Mouse (Mus musculus): ENCODE results near the gene Adrm1. TPM values are rescaled to one million over a fixed set of nuclear protein-coding genes. Genes with fewer than 3 reads are reported as not detected.
A peak's percentile ranks its signal among the peaks of the same experiment; 100 is the strongest.

The Adrm1 gene
- polyA plus RNA-seq, 1 experiment from 2014 or later, result 277 TPM

- H3K36me3 ChIP-seq, result peaks cover 17% of the 10 kb centered on the region
- WGBS, result 71% methylated on average over 12 of the region's 12 CpGs
Observed at GRCm38 (mm10) chr2:180196610-180197322, 25.5 kb downstream of the Adrm1 start.

DNA sequence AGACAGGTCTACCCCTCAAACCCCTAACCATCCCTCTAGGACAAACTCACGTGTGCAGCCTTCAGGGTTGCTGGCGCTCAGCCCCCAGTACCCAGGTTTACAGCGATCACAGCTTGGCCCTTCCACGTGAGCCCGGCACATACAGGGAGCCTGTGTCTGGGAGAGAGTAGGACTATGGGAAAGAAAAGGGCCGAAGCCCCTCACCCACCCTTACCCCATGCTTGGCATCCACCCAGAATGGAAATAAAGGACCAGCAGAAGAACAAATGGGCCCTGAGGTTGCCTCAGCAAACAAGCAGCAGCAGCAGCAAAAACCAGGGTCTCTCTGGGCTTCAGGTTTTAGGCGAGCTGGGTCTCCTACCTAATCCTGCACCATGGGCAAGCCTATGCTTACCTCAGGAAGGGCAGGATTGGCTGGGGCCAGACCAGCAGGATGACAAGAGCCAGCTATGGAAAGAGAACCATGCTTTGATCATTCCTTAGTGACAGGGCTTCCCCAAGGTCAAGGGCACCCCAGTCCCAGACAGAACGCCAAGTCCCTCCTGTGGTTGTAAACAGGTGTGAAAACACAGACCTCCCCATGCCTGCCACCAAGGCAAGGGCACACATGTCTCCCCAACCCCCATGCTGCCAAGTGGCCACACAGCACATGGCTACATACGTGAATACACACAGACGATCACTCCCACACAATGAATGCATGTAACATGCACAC is 26.2 kb downstream of the Adrm1 start:
- H3K27ac ChIP-seq (replicated peaks), result no peak overlapping the region
- H3K4me1 ChIP-seq, result peaks cover 26% of the 10 kb centered on the region
- no peak overlapping the region for H3K4me3 ChIP-seq
- no peaks in the 10 kb centered on the region for H3K9me3 ChIP-seq (replicated peaks)
- no peaks in the 10 kb centered on the region for H3K27me3 ChIP-seq (ENCODE audit: low read depth, poor library complexity, severe bottlenecking)
- 93% methylated on average over 10 of the region's 10 CpGs for WGBS
- no peak for DNase-seq (ENCODE audit: low spot score)
- H3K36me3 ChIP-seq, result peaks cover 17% of the 10 kb centered on the region

More at GRCm38 (mm10) chr2:180196610-180197322, 25.5 kb downstream of the Adrm1 start:
- H3K4me3 ChIP-seq, result no peak overlapping the region
- DNase-seq (ENCODE audit: low spot score), result no peak
- H3K4me1 ChIP-seq, result peaks cover 22% of the 10 kb centered on the region
- H3K9me3 ChIP-seq (replicated peaks), result no peaks in the 10 kb centered on the region
- no peak overlapping the region for H3K27ac ChIP-seq (replicated peaks)
- H3K27me3 ChIP-seq (ENCODE audit: low read depth, poor library complexity, severe bottlenecking), result no peaks in the 10 kb centered on the region

DNA sequence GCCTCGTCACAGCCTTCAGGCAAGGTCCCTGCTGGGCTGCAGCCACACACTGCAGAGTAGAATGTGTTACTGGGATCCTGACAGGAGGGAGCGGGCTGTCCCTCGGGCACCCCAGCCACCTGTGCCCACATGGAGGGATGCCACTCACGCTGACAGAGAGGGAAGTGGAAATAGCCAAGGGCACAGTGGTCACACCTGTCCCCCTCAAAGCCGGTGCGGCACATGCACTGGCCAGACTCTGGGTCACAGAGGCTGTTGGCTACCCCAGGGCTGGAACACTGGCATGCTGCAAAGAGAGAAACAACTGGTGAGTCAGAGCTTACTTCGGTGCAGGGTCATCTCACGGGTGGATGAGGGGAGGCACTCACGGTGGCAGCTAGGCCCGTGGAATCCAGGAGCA is 27.5 kb downstream of the Adrm1 start:
- peaks cover 13% of the 10 kb centered on the region; the same call in 1 of the 2 replicates for H3K36me3 ChIP-seq
- DNase-seq (ENCODE audit: low spot score), result no peak
- no peaks in the 10 kb centered on the region for H3K27me3 ChIP-seq (ENCODE audit: low read depth, poor library complexity, severe bottlenecking)
- peaks cover 26% of the 10 kb centered on the region for H3K4me1 ChIP-seq
- no peaks in the 10 kb centered on the region for H3K9me3 ChIP-seq (replicated peaks)
- no peak overlapping the region for H3K27ac ChIP-seq (replicated peaks)
- H3K4me3 ChIP-seq, result no peak overlapping the region
- WGBS, result 93% methylated on average over 10 of the region's 10 CpGs

GRCm38 (mm10) chr2:180200681-180201080 is 29.4 kb downstream of the Adrm1 start:
- DNase-seq (ENCODE audit: low spot score), result no peak

DNA sequence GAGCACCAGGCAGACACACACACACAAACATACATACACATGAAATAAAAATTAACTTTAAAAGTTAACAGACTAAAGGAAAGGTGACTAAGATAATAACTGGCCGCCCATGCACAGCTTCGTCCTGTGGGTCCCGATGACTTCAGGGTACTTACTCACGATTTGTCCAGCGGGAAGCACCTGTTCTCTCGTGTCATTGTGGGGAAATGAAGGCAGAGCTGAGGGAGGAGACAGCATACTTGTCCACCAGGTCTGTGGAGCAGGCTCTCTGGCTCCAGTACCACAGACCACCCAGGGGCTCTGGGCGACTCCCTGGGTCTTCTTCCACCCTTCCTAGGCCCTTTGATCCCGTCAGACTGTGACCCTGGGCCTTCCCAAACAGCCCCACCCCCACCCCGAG is 30.0 kb downstream of the Adrm1 start:
- Histone ChIP-seq H3K27ac (replicated peaks) (peak overlapping the region; percentile 67), H3K4me3 (no peak overlapping the region), H3K9me3 (replicated peaks) (no peaks in the 10 kb centered on the region), H3K4me1 (peaks cover 26% of the 10 kb centered on the region), H3K36me3 (peaks cover 8% of the 10 kb centered on the region; the same call in 1 of the 2 replicates), H3K27me3 (ENCODE audit: low read depth, poor library complexity, severe bottlenecking) (no peaks in the 10 kb centered on the region)
- DNase-seq (ENCODE audit: low spot score), result no peak
- WGBS, result 85% methylated on average over 9 of the region's 9 CpGs

More at GRCm38 (mm10) chr2:180200681-180201080, 29.4 kb downstream of the Adrm1 start:
- H3K36me3 ChIP-seq, result peaks cover 13% of the 10 kb centered on the region; the same call in 1 of the 2 replicates
- 79% methylated on average over 11 of the region's 11 CpGs for WGBS
- H3K4me1 ChIP-seq, result peaks cover 24% of the 10 kb centered on the region
- H3K4me3 ChIP-seq, result no peak overlapping the region
- no peaks in the 10 kb centered on the region for H3K9me3 ChIP-seq (replicated peaks)
- H3K27me3 ChIP-seq (ENCODE audit: low read depth, poor library complexity, severe bottlenecking), result no peaks in the 10 kb centered on the region
- H3K27ac ChIP-seq (replicated peaks), result peak overlapping the region; percentile 67

DNA sequence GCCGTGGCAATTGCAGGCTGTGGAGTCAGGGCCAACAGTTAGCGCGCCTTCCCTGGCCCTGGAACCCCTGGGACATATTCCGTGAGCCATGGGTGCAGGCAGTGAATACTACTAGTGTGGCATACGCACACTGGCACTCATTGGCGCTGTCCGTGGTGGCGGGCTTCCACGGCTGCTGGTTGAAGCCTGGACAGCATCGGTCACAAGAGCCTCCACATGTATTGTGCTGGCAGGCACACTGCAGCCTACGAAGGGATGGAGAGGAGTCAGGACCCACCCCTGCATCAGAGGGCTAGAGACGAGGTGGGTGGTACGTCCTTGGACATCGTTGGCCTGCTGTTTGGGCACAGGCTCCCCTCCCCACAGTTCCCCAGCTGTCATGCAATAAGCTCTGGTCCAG is 31.0 kb downstream of the Adrm1 start:
- no peak for DNase-seq (ENCODE audit: low spot score)
- Histone ChIP-seq H3K27ac (replicated peaks) (peak overlapping the region; percentile 67; the same call in 1 of the 2 replicates), H3K9me3 (replicated peaks) (no peaks in the 10 kb centered on the region), H3K4me1 (peaks cover 26% of the 10 kb centered on the region), H3K36me3 (peaks cover 11% of the 10 kb centered on the region; the same call in 1 of the 2 replicates), H3K27me3 (ENCODE audit: low read depth, poor library complexity, severe bottlenecking) (no peaks in the 10 kb centered on the region), H3K4me3 (no peak overlapping the region)
- WGBS, result 92% methylated on average over 14 of the region's 14 CpGs

DNA sequence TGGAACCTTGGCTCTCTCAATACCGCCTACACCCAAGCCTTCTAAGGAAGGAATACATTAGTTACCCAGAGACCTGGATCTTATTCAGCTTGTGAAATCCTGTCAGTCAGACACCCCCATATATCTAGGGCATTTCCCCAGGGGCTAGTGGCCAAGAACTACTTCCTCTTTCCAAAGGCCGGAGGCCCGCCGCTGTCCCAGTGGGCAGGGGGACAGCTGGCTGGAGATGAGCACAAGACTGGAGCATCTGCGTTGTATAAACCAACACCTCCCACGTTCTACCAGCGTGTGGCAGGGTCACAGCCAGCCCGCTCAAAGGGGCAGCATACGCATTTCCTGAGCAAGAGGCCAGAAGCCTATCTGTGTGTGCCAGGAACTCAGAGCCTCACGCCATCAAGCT is 31.5 kb downstream of the Adrm1 start:
- H3K27ac ChIP-seq (replicated peaks), result no peak overlapping the region
- peaks cover 11% of the 10 kb centered on the region; the same call in 1 of the 2 replicates for H3K36me3 ChIP-seq
- no peaks in the 10 kb centered on the region for H3K27me3 ChIP-seq (ENCODE audit: low read depth, poor library complexity, severe bottlenecking)
- H3K9me3 ChIP-seq (replicated peaks), result no peaks in the 10 kb centered on the region
- H3K4me1 ChIP-seq, result peaks cover 26% of the 10 kb centered on the region
- DNase-seq (ENCODE audit: low spot score), result no peak
- 82% methylated on average over 10 of the region's 10 CpGs for WGBS
- no peak overlapping the region for H3K4me3 ChIP-seq

DNA sequence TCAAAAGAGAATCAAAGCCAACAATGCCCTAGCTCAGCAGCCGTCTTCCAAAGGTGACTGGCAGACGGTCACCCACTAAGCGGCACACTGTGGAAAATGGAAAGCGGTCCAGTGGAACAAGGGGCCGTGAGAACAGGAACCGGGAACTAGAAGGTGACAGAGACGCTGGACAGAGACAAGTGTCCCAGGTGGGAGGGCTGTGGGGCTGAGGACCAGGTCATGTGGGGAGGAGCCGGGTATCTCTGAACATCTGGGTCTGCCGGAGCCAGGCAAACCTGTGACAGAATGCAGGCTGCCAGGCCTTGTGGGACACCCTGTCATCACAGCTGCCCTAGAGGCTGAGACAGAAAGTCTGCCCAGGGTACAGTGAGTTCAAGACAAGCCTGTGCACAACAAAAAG is 33.2 kb downstream of the Adrm1 start:
- H3K27me3 ChIP-seq (ENCODE audit: low read depth, poor library complexity, severe bottlenecking), result no peaks in the 10 kb centered on the region
- H3K9me3 ChIP-seq (replicated peaks), result no peaks in the 10 kb centered on the region
- H3K27ac ChIP-seq (replicated peaks), result no peak overlapping the region; the same call in 1 of the 2 replicates
- H3K4me3 ChIP-seq, result no peak overlapping the region
- DNase-seq (ENCODE audit: low spot score), result no peak
- H3K4me1 ChIP-seq, result peaks cover 26% of the 10 kb centered on the region
- H3K36me3 ChIP-seq, result peaks cover 7% of the 10 kb centered on the region; the same call in 1 of the 2 replicates
- 90% methylated on average over 9 of the region's 9 CpGs for WGBS

GRCm38 (mm10) chr2:180205083-180205955 is 34.0 kb downstream of the Adrm1 start:
- no peaks in the 10 kb centered on the region for H3K9me3 ChIP-seq (replicated peaks)
- H3K36me3 ChIP-seq, result peaks cover 7% of the 10 kb centered on the region; the same call in 1 of the 2 replicates
- peaks cover 23% of the 10 kb centered on the region for H3K4me1 ChIP-seq
- H3K4me3 ChIP-seq, result no peak overlapping the region
- 93% methylated on average over 12 of the region's 12 CpGs for WGBS
- no peaks in the 10 kb centered on the region for H3K27me3 ChIP-seq (ENCODE audit: low read depth, poor library complexity, severe bottlenecking)
- peak overlapping the region; percentile 61; the same call in 1 of the 2 replicates for H3K27ac ChIP-seq (replicated peaks)
- DNase-seq (ENCODE audit: low spot score), result no peak

DNA sequence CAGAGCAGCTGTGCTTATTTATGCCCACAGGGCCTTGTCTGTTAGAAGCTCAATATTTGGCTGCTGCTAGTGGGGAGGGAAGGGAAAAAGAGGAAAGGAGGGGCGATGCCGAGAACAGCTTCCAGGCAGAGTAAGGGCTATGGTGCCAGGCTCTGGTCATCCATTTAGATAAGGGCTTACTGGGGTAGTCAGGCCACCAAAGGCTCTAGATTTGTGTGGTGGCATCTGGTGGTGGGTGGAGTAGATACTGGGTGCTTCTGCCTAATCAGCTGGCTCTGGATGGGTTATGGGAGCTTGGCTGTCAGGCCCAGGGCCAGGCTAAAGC is 34.6 kb downstream of the Adrm1 start:
- H3K27ac ChIP-seq (replicated peaks), result peak overlapping the region; percentile 61; the same call in 1 of the 2 replicates
- WGBS, result 95% methylated on average over 2 of the region's 2 CpGs

GRCm38 (mm10) chr2:180207840-180208239 is 36.6 kb downstream of the Adrm1 start:
- Histone ChIP-seq H3K9me3 (replicated peaks) (no peaks in the 10 kb centered on the region), H3K4me3 (no peak overlapping the region), H3K4me1 (peaks cover 4% of the 10 kb centered on the region; the same call in 1 of the 2 replicates), H3K27me3 (ENCODE audit: low read depth, poor library complexity, severe bottlenecking) (no peaks in the 10 kb centered on the region), H3K36me3 (peaks cover 7% of the 10 kb centered on the region; the same call in 1 of the 2 replicates), H3K27ac (replicated peaks) (no peak overlapping the region)
- peak; percentile 46 for DNase-seq (ENCODE audit: low spot score)
- WGBS, result 74% methylated on average over 7 of the region's 7 CpGs

More for the DNA sequence above, 34.6 kb downstream of the Adrm1 start:
- Histone ChIP-seq H3K4me1 (peaks cover 17% of the 10 kb centered on the region), H3K9me3 (replicated peaks) (no peaks in the 10 kb centered on the region), H3K4me3 (no peak overlapping the region), H3K36me3 (peaks cover 7% of the 10 kb centered on the region; the same call in 1 of the 2 replicates), H3K27me3 (ENCODE audit: low read depth, poor library complexity, severe bottlenecking) (no peaks in the 10 kb centered on the region)
- DNase-seq (ENCODE audit: low spot score), result no peak

DNA sequence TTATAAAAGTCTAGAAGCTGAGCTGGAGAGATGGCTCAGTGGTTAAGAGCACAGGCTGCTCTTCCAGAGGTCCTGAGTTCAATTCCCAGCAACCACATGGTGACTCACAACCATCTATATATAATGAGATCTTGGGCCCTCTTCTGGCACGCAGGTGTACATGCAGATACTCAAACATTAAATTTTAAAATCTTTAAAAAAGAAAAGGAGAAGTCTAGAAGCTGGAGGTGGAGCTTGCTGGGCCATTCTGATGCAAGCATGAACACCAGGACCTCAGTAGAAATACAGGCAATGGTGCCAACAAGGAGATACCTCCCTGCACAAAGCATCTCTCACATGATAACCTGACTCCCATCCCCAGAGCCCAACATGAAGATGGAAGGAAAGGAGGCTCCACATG is 37.7 kb downstream of the Adrm1 start:
- 85% methylated on average over 1 of the region's 1 CpGs for whole genome bisulfite sequencing
- Histone ChIP-seq H3K36me3 (peaks cover 7% of the 10 kb centered on the region; the same call in 1 of the 2 replicates), H3K27me3 (ENCODE audit: low read depth, poor library complexity, severe bottlenecking) (no peaks in the 10 kb centered on the region), H3K4me1 (peaks cover 4% of the 10 kb centered on the region; the same call in 1 of the 2 replicates), H3K4me3 (no peak overlapping the region), H3K9me3 (replicated peaks) (no peaks in the 10 kb centered on the region), H3K27ac (replicated peaks) (no peak overlapping the region)
- DNase-seq (ENCODE audit: low spot score), result no peak

All from midbrain, embryonic 10.5 days (tissue).